Mouse (Mus musculus) thymus, adult 2 months (tissue): ENCODE data around the gene Mrtfa.

ENCODE experiments used
- CTCF ChIP-seq: fragments of 200-500 bp; IDR thresholded peaks from 2 replicates; pipeline ENCODE4 v1.5.1; 2012; ENCODE audit warnings: mild to moderate bottlenecking, control low read depth, low read length, moderate library complexity, borderline replicate concordance; ENCODE audit not compliant: control insufficient read depth, poor library complexity, insufficient read depth; ENCODE audit errors: extremely low read depth
- POLR2A ChIP-seq: fragments of 200-500 bp; IDR thresholded peaks from 2 replicates; pipeline ENCODE4 v1.6.1; 2012; ENCODE audit warnings: mild to moderate bottlenecking, low read length, control low read depth, moderate library complexity; ENCODE audit not compliant: control insufficient read depth, poor library complexity, insufficient read depth; ENCODE audit errors: extremely low read depth

DNA sequence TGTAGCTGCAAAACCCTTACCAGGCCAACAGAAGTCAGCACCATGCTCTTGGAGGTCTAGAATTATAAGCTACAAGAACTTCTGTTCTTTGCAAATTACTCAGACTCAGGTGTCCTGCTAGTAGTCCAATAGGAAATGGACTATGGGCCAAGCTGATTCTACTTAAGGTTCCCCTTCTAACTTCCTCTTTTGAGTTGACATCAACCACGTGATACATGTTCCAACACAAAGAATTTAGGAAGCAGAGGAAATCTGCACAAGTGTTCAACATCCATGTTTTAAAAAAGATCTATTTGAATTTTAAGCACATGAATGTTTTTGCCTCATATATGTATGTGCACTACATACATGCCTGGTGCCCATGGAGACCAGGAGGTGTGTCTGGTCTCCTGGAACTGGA, 116.0 kb downstream of the Mrtfa start:
- TF ChIP-seq CTCF = no peak
- TF ChIP-seq POLR2A = no peak
